Mouse (Mus musculus) CH12.LX (cell line): Measurements from ENCODE around the gene Greb1. TPM values are rescaled to one million over a fixed set of nuclear protein-coding genes. Genes with fewer than 3 reads are reported as not detected.
A peak's percentile ranks its signal among the peaks of the same experiment; 100 is the strongest.

Experiments used
- DNase-seq: peaks from one replicate; pipeline ENCODE4 v3.0.0-alpha.2; 2013; ENCODE audit errors: extremely low read depth
- H3K27ac ChIP-seq: 2 replicates; pipeline ENCODE4 v1.5.1; 2012; ENCODE audit warnings: low read depth, mild to moderate bottlenecking, control low read depth, moderate library complexity; ENCODE audit not compliant: insufficient read depth
- H3K27me3 ChIP-seq: replicated peaks from 2 replicates; pipeline ENCODE3; 2012; ENCODE audit warnings: inconsistent platforms
- H3K36me3 ChIP-seq, 2 experiments: replicated peaks in 1 of 2; 2 replicates each; pipeline versions ENCODE3 to v1.6.1; 2012; ENCODE audit warnings: inconsistent platforms in 1 of 2, low read length in 1 of 2, mild to moderate bottlenecking in 1 of 2, mixed read lengths in 1 of 2, moderate library complexity in 1 of 2; ENCODE audit not compliant: control insufficient read depth in 1 of 2, insufficient read depth in 1 of 2
- H3K4me1 ChIP-seq, 2 experiments: 2 replicates each; pipeline ENCODE4 v1.6.1; 2012; ENCODE audit warnings: inconsistent platforms in 1 of 2, moderate library complexity in 1 of 2; ENCODE audit not compliant: insufficient read depth in 2 of 2, control insufficient read depth in 1 of 2
- H3K4me2 ChIP-seq: 2 replicates; pipeline ENCODE4 v1.6.1; 2012; ENCODE audit warnings: low read depth, mild to moderate bottlenecking, control low read depth; ENCODE audit not compliant: poor library complexity, insufficient read depth, severe bottlenecking
- H3K4me3 ChIP-seq, 3 experiments: fragments of 150-350 bp in 1 of 3; sonication (generic) in 1 of 3; replicated peaks in 1 of 3; 2 replicates each; pipeline versions ENCODE3 to v1.5.1; 2011 to 2012; ENCODE audit warnings: low read depth in 2 of 3, low read length in 2 of 3, mild to moderate bottlenecking in 2 of 3, moderate library complexity in 2 of 3, control low read depth in 1 of 3, improper control_type of control experiment in 1 of 3, inconsistent platforms in 1 of 3, mixed read lengths in 1 of 3; ENCODE audit not compliant: poor library complexity in 1 of 3
- H3K79me2 ChIP-seq: replicated peaks from 2 replicates; pipeline ENCODE4 v1.6.1; 2012; ENCODE audit warnings: mild to moderate bottlenecking, moderate library complexity; ENCODE audit not compliant: control insufficient read depth, poor library complexity, insufficient read depth, severe bottlenecking; ENCODE audit errors: extremely low read depth
- H3K9ac ChIP-seq: 2 replicates; pipeline ENCODE4 v1.6.1; 2012; ENCODE audit warnings: low read depth, mild to moderate bottlenecking, control low read depth, moderate library complexity; ENCODE audit not compliant: insufficient read depth
- H3K9me3 ChIP-seq: replicated peaks from 2 replicates; pipeline ENCODE3; 2012; ENCODE audit warnings: low read length, inconsistent platforms, mixed read lengths
- BHLHE40 ChIP-seq: IDR thresholded peaks from 2 replicates; pipeline ENCODE4 v1.6.1; 2011; ENCODE audit warnings: mild to moderate bottlenecking, low read depth, low read length, improper control_type of control experiment
- CHD2 ChIP-seq: IDR thresholded peaks from 2 replicates; pipeline ENCODE4 v1.6.1; 2011; ENCODE audit warnings: low read length, improper control_type of control experiment
- ELF1 ChIP-seq: IDR thresholded peaks from 2 replicates; pipeline ENCODE4 v1.6.1; 2014; ENCODE audit warnings: low read depth, mild to moderate bottlenecking, inconsistent platforms, low read length, improper control_type of control experiment
- EP300 ChIP-seq: IDR thresholded peaks from 2 replicates; pipeline ENCODE4 v1.6.1; 2011; ENCODE audit warnings: low read length, improper control_type of control experiment
- ETS1 ChIP-seq: conservative IDR thresholded peaks from 2 replicates; pipeline ENCODE4 v1.6.1; 2012; ENCODE audit warnings: low read depth, mild to moderate bottlenecking, inconsistent platforms, low read length, improper control_type of control experiment, moderate library complexity
- IRF4 ChIP-seq: IDR thresholded peaks from 2 replicates; pipeline ENCODE4 v1.6.1; 2014; ENCODE audit warnings: low read depth, mild to moderate bottlenecking, inconsistent platforms, low read length, improper control_type of control experiment
- JUN ChIP-seq: IDR thresholded peaks from 2 replicates; pipeline ENCODE4 v1.6.1; 2011; ENCODE audit warnings: low read depth, mild to moderate bottlenecking, low read length, improper control_type of control experiment, moderate library complexity; ENCODE audit not compliant: insufficient read depth
- MEF2A ChIP-seq: IDR thresholded peaks from 2 replicates; pipeline ENCODE4 v1.6.1; 2014; ENCODE audit warnings: low read depth, mild to moderate bottlenecking, inconsistent platforms, low read length, improper control_type of control experiment, borderline replicate concordance
- NELFE ChIP-seq: IDR thresholded peaks from 2 replicates; pipeline ENCODE4 v1.6.1; 2011; ENCODE audit warnings: low read depth, low read length, improper control_type of control experiment
- RAD21 ChIP-seq: IDR thresholded peaks from 2 replicates; pipeline ENCODE4 v1.6.1; 2011; ENCODE audit warnings: low read depth, mild to moderate bottlenecking, low read length, improper control_type of control experiment, moderate library complexity
- RCOR1 ChIP-seq: conservative IDR thresholded peaks from 2 replicates; pipeline ENCODE4 v1.6.1; 2012; ENCODE audit warnings: low read depth, mild to moderate bottlenecking, inconsistent platforms, low read length, improper control_type of control experiment
- SMC3 ChIP-seq: IDR thresholded peaks from 2 replicates; pipeline ENCODE4 v1.6.1; 2011; ENCODE audit warnings: low read depth, low read length, improper control_type of control experiment
- ZKSCAN1 ChIP-seq: IDR thresholded peaks from 2 replicates; pipeline ENCODE4 v1.6.1; 2012; ENCODE audit warnings: low read depth, inconsistent platforms, low read length, improper control_type of control experiment, borderline replicate concordance
- ZMIZ1 ChIP-seq: IDR thresholded peaks from 2 replicates; pipeline ENCODE4 v1.6.1; 2012; ENCODE audit warnings: low read depth, mild to moderate bottlenecking, inconsistent platforms, low read length, improper control_type of control experiment
- ZNF384 ChIP-seq: IDR thresholded peaks from 2 replicates; pipeline ENCODE4 v1.6.1; 2012; ENCODE audit warnings: low read depth, low read length, improper control_type of control experiment, inconsistent platforms
- dilution Hi-C: fragments of 300-500 bp; cut with MboI; formaldehyde crosslinking; loops from 2 replicates; pipeline ENCODE4 v1.14.3; 2020; ENCODE audit warnings: low sequenced_read_pairs; ENCODE audit not compliant: extremely low pct_unique_long_range_greater_than_20kb, extremely low pct_ligation_motif_present
- in situ Hi-C: fragments of 300-500 bp; cut with MboI; formaldehyde crosslinking; loops from 3 replicates; pipeline ENCODE4 v1.14.3; 2019; ENCODE audit warnings: low sequenced_read_pairs, low pct_ligation_motif_present, low pct_unique_long_range_greater_than_20kb, mixed read lengths
- polyA plus RNA-seq: library from polyadenylated mRNA; unstranded; fragments of >175 nt; gene quantifications from 2 replicates; pipeline ENCODE4 v1.2.1, GENCODE M21; 2012; ENCODE audit warnings: low read depth; ENCODE audit not compliant: insufficient read length
- total RNA-seq, 2 experiments: library from RNA; depleted of rRNA; stranded (reverse); fragments of 300-350 nt in 1 of 2; fragments of >200 nt in 1 of 2; gene quantifications; 2 replicates each; pipeline ENCODE4 v1.2.3; 2012 to 2014

Gene Greb1
- total and polyA plus RNA-seq, 3 experiments = not detected

- dilution Hi-C loops (no loop called here), in situ Hi-C loops (no loop called here)
- H3K9ac ChIP-seq = no peak overlapping the region
- H3K79me2 ChIP-seq = no peaks in the 10 kb centered on the region
- no peaks in the 10 kb centered on the region for H3K36me3 ChIP-seq
- DNase-seq = no peak
- H3K9me3 ChIP-seq = no peaks in the 10 kb centered on the region
- no peak overlapping the region for H3K4me3 ChIP-seq
- no peak overlapping the region for H3K27ac ChIP-seq
- peaks cover 0 to 7% of the 10 kb centered on the region in 2 experiments; a peak in 1 of 4 replicates for H3K4me1 ChIP-seq
- H3K4me2 ChIP-seq = no peak overlapping the region
- no peaks in the 10 kb centered on the region for H3K27me3 ChIP-seq
- TF ChIP-seq RAD21 = no peak
- TF ChIP-seq ZMIZ1 = no peak
- TF ChIP-seq CHD2 = no peak
- TF ChIP-seq EP300 = no peak
- no peak for TF ChIP-seq ZNF384
These were observed 20.4 kb downstream of the Greb1 start for GRCm38 (mm10) chr12:16780320-16780719.

- Histone ChIP-seq H3K27ac (no peak overlapping the region), H3K36me3 (no peaks in the 10 kb centered on the region), H3K4me3 (no peak overlapping the region), H3K27me3 (no peaks in the 10 kb centered on the region), H3K4me1 (peaks cover 0 to 7% of the 10 kb centered on the region in 2 experiments; a peak in 1 of 4 replicates), H3K9ac (no peak overlapping the region), H3K9me3 (no peaks in the 10 kb centered on the region), H3K4me2 (no peak overlapping the region), H3K79me2 (no peaks in the 10 kb centered on the region)
- TF ChIP-seq BHLHE40 (0 out of 2 replicates have a peak, but pooled peaks have one; percentile 13), SMC3 (no peak)
- dilution Hi-C loops (no loop called here), in situ Hi-C loops (no loop called here)
- DNase-seq = no peak
These were observed 21.5 kb downstream of the Greb1 start for GRCm38 (mm10) chr12:16779165-16779564.

- no peaks in the 10 kb centered on the region for H3K27me3 ChIP-seq
- no peak overlapping the region for H3K27ac ChIP-seq
- H3K4me3 ChIP-seq = no peak overlapping the region
- TF ChIP-seq ELF1 (no peak), ETS1 (no peak), RCOR1 (no peak), ZKSCAN1 (no peak), MEF2A (no peak), JUN (no peak), NELFE (no peak), IRF4 (no peak)
- no peaks in the 10 kb centered on the region for H3K9me3 ChIP-seq
- H3K9ac ChIP-seq = no peak overlapping the region
- no peak overlapping the region for H3K4me2 ChIP-seq
- dilution Hi-C loops (no loop called here), in situ Hi-C loops (no loop called here)
- DNase-seq = no peak
- peaks cover 0 to 7% of the 10 kb centered on the region in 2 experiments; a peak in 1 of 4 replicates for H3K4me1 ChIP-seq
- H3K36me3 ChIP-seq = no peaks in the 10 kb centered on the region
- H3K79me2 ChIP-seq = no peaks in the 10 kb centered on the region
These were observed 22.2 kb downstream of the Greb1 start for GRCm38 (mm10) chr12:16778523-16778922.
